Mouse (Mus musculus) forebrain, postnatal 0 days (tissue): ENCODE results near the gene Mrln. TPM values are rescaled to one million over a fixed set of nuclear protein-coding genes. Genes with fewer than 3 reads are reported as not detected.

Source experiments
- ATAC-seq: fragments of 200-750 bp; cut with Nextera tagmentation; 2 replicates; pipeline ENCODE4 v1.8.0; 2017; ENCODE audit warnings: mild to moderate bottlenecking, moderate library complexity
- DNase-seq: peaks from one replicate; pipeline ENCODE4 v3.0.0-alpha.2; 2015
- H3K27ac ChIP-seq: fragments of 300-500 bp; sonication (generic); 2 replicates; pipeline ENCODE4 v1.5.1; 2014; ENCODE audit warnings: low read depth, mild to moderate bottlenecking, antibody characterized with exemption, low read length, moderate library complexity, mixed read lengths
- H3K27me3 ChIP-seq: fragments of 300-500 bp; sonication (generic); 2 replicates; pipeline ENCODE4 v1.6.1; 2014; ENCODE audit warnings: mild to moderate bottlenecking, low read length, mixed read lengths; ENCODE audit not compliant: insufficient read depth
- H3K36me3 ChIP-seq: fragments of 300-500 bp; sonication (generic); 2 replicates; pipeline ENCODE4 v1.6.1; 2014; ENCODE audit warnings: mild to moderate bottlenecking, moderate library complexity; ENCODE audit not compliant: insufficient read depth
- H3K4me1 ChIP-seq: fragments of 300-500 bp; sonication (generic); 2 replicates; pipeline ENCODE4 v1.6.1; 2014; ENCODE audit warnings: antibody characterized with exemption; ENCODE audit not compliant: insufficient read depth
- H3K4me2 ChIP-seq: fragments of 300-500 bp; sonication (generic); 2 replicates; pipeline ENCODE4 v1.6.1; 2014; ENCODE audit warnings: low read depth, mild to moderate bottlenecking, moderate library complexity
- H3K4me3 ChIP-seq: fragments of 300-500 bp; sonication (generic); 2 replicates; pipeline ENCODE4 v1.5.1; 2014; ENCODE audit warnings: low read depth, low read length, mixed read lengths
- H3K9ac ChIP-seq: fragments of 300-500 bp; sonication (generic); 2 replicates; pipeline ENCODE4 v1.6.1; 2014; ENCODE audit warnings: mild to moderate bottlenecking
- H3K9me3 ChIP-seq: fragments of 300-500 bp; sonication (generic); 2 replicates; pipeline ENCODE4 v1.6.1; 2016; ENCODE audit warnings: low read length
- CTCF ChIP-seq: sonication (generic); IDR thresholded peaks from 2 replicates; pipeline ENCODE4 v1.5.1; 2016; ENCODE audit warnings: antibody characterized with exemption, control low read depth, low read depth
- WGBS: fragments of 180-500 bp; shearing (Covaris S2); extraction: QIAGEN DNeasy Blood & Tissue Kit; methylation state at CpG from one replicate; pipeline ENCODE4 v1.1.7; 2014; 5-methylcytosine and 5-hydroxymethylcytosine counted together
- polyA plus RNA-seq: library from polyadenylated mRNA; unstranded; fragments of >200 nt; fragmentation: Nextera tagmentation; extraction: Ambion mirVana; gene quantifications from 2 replicates; pipeline ENCODE4 v1.2.1, GENCODE M21; 2015
- total RNA-seq: library from RNA; depleted of rRNA; stranded (reverse); fragments of >200 nt; gene quantifications from 2 replicates; pipeline ENCODE4 v1.2.3, GENCODE M21; 2014

Mrln gene
- total and polyA plus RNA-seq, 2 experiments from 2014 or later, result 1.00 to 2.7 TPM

DNA sequence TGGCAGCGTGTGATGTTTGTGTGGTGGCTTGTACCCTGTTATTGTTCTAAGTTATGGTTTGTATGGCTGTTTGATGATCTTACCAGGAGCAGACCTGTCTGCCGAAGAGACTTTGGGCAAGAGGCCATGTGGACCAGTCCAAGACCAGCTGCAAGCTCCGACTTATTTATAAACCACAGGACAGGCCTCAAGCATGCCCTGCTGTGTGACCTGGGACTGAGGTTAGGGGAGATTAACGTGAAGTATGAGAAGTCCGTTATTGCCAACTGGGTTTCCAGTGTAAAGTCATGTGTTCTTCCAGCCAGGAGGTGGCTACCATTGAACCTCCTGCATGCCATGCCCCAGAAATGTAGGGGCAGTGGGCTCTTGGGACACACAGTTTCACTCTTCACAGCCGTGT is 25.9 kb downstream of the Mrln start:
- no peak overlapping the region for H3K9ac ChIP-seq
- H3K27me3 ChIP-seq, result no peaks in the 10 kb centered on the region
- no peak overlapping the region for H3K4me2 ChIP-seq
- no peaks in the 10 kb centered on the region for H3K36me3 ChIP-seq
- WGBS, result 84% methylated on average over 6 of the region's 6 CpGs
- H3K4me3 ChIP-seq, result no peak overlapping the region
- H3K4me1 ChIP-seq, result no peaks in the 10 kb centered on the region
- no peak for TF ChIP-seq CTCF
- DNase-seq, result no peak
- H3K27ac ChIP-seq, result no peak overlapping the region
- ATAC-seq, result no peak
- H3K9me3 ChIP-seq, result no peaks in the 10 kb centered on the region

DNA sequence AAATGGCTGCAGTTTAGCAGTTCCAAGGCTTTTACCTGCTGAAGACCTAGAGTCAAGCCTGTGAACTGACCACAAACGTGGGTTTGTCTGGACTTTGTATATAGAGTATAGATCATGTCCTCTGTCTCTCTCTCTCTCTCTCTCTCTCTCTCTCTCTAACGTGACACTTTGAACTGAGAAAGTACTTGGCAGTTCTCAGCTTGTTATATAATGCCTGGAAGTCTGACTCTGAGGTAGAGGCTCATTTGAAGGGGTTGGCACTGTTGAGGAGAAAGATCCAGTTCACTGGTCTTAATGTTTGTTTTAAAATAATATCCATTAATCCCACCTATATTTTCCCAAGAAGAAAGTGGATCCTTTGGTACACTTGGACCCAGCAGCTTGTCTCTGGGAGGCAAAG is 33.5 kb downstream of the Mrln start:
- WGBS, result 69% methylated on average over 2 of the region's 2 CpGs
- H3K9ac ChIP-seq, result no peak overlapping the region
- H3K27ac ChIP-seq, result no peak overlapping the region
- H3K4me1 ChIP-seq, result no peaks in the 10 kb centered on the region
- H3K4me3 ChIP-seq, result no peak overlapping the region
- DNase-seq (no peak), ATAC-seq (no peak)
- no peaks in the 10 kb centered on the region for H3K36me3 ChIP-seq
- H3K27me3 ChIP-seq, result no peaks in the 10 kb centered on the region
- TF ChIP-seq CTCF, result no peak
- no peak overlapping the region for H3K4me2 ChIP-seq
- H3K9me3 ChIP-seq, result no peaks in the 10 kb centered on the region

DNA sequence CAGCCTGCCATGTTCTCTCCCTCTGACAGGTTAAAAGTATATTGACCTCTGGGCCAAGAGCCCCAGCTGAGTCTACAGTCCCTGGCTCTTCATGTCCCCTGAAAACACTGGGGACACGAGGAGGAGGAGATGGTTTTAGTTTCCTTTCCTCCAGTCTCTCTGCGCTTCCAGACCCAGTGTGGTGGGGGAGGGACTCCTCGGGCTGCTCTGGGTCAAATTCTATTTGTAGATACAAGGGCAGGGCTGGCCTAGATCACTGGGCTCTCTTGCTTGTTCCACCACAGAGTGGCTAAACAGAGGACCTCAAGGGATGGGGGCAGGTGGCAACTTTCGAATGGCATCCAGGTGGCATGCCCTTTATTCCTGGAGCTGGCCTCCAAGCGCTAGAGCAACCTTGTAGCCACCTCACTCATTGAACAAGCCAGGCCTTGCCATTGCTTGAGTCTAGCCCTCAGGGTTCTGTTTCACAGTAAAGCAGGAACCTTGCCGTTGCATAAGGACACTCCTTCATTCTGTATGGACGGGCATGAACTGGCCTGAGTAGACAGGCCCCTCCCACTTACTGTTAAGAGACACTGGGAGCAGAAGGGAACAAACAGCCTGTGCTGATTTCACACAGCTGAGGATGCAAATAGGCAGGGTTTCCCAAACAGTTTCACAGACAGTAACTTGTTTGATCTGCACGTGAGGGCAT is 38.4 kb downstream of the Mrln start:
- 59% methylated on average over 8 of the region's 8 CpGs for WGBS
- no peaks in the 10 kb centered on the region for H3K4me1 ChIP-seq

DNA sequence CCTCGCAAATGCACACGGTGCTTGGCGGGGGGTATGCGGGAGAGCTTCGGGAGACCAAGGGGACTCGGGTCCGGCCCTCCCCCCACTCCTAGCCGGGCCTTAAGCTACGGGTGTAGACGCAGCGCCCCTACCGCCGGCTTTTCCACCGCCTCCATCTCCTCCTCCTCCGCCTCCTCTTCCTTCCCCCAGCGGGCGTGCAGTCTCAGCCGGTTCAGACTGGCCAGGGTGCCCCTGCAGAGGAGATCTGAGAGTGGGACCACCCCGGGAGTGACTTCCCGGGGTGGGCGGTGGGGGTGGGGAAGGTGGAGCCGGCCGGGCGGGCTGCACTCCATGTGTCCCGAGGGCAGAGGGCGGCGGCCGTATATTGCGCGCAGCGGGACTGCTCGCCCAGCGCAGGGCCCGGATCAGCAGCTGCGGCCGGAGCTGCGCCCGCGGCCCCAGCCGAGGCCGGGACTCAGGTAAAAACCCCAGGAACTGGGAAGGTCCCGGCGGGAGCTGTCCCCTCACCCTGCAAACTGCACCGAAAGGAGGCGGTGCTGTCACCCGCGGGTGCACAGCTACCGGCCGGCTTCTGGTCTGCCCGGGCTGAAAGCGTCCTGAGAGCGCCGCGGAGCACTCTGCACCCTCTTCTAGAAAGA is 40.6 kb downstream of the Mrln start, which contains the start of gene Slc16a9:
Gene Slc16a9 (plus strand): TSS at position 180 of the 638 bp plus-strand sequence.
- DNase-seq (peak; percentile 68), ATAC-seq (peak; percentile 97)
- peak; percentile 62 for TF ChIP-seq CTCF
- Histone ChIP-seq H3K9me3 (no peaks in the 10 kb centered on the region), H3K4me1 (no peaks in the 10 kb centered on the region), H3K27me3 (peaks cover 12% of the 10 kb centered on the region), H3K27ac (no peak within 1 kb of the TSS), H3K4me3 (peak within 1 kb of the TSS; percentile 63), H3K36me3 (no peaks in the 10 kb centered on the region), H3K4me2 (peak within 1 kb of the TSS; percentile 98), H3K9ac (peak within 1 kb of the TSS; percentile 74)
- WGBS, result 1% methylated on average over 50 of the region's 54 CpGs

More for the DNA sequence above, 38.4 kb downstream of the Mrln start:
- Histone ChIP-seq H3K27me3 (peaks cover 12% of the 10 kb centered on the region), H3K4me3 (no peak overlapping the region), H3K9ac (no peak overlapping the region), H3K27ac (no peak overlapping the region), H3K9me3 (no peaks in the 10 kb centered on the region), H3K36me3 (no peaks in the 10 kb centered on the region), H3K4me2 (no peak overlapping the region)
- ATAC-seq (no peak), DNase-seq (no peak)
- TF ChIP-seq CTCF, result no peak

DNA sequence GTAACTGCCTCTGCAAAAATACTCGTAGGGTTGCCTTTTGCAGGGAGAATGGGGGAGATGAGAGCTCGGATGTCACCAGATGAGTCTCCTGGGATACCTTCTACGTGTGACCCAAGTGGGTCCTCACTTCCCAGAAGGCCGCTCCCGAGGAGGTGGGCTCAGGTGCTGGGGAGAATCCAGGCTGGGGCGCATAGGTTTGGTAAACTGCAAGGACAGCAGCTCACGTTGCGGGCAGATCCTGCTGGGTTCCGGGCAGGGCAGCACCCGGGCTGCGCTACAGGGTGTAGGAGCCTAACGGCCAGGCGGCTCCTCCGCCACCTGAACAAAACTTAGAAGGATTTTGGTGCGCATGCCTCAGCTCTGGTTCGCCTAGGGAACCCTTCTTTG is 41.1 kb downstream of the Mrln start:
- Histone ChIP-seq H3K4me3 (peak overlapping the region; percentile 63), H3K4me2 (peak overlapping the region; percentile 98), H3K9ac (peak overlapping the region; percentile 74), H3K27ac (no peak overlapping the region), H3K36me3 (no peaks in the 10 kb centered on the region), H3K9me3 (no peaks in the 10 kb centered on the region), H3K27me3 (peaks cover 12% of the 10 kb centered on the region), H3K4me1 (no peaks in the 10 kb centered on the region)
- WGBS, result under 1% methylated on average over 16 of the region's 16 CpGs
- peak; percentile 15 for DNase-seq
- peak; percentile 14; the same call in 1 of the 2 replicates for ATAC-seq
- TF ChIP-seq CTCF, result no peak

DNA sequence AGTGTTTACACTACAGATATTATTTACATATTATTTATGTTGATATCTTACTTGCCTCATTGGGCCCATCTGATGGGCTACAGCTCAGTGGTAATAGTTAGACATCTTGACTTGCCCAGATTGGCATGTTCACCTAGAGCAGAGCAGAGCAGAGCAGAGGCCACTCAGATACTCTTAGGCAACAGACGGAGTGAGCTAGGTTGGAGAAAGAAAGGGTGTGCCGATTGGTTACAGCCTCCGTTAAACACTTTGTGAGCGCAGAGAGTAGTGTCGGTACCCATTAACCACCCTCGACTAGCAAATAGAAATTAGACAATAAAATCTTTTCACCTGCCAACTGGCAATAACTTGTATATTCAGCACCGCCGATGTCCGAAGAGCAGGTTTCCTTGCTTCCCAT is 41.6 kb downstream of the Mrln start:
- no peak for DNase-seq

DNA sequence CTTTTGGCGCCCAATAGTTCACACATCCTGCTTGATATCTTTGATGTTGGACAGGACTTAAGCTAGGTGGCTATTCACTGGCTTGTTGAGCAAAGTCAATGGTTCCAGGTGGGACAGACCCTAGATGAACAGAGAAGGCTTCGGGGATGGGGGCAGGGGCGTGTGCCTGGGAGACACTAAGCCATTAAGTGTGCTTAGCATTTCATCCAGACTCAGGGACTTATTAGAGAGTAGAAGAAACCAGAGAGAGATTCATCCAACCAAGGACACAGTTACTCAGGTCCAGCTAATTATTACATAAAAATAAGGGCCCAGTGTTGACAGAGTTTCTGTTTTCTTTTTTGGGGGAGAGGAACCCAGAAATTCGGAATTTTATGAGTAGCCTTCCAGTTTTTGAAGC is 45.9 kb downstream of the Mrln start:
- Histone ChIP-seq H3K27me3 (no peaks in the 10 kb centered on the region; the same call in 1 of the 2 replicates), H3K9ac (no peak overlapping the region), H3K36me3 (no peaks in the 10 kb centered on the region), H3K4me1 (no peaks in the 10 kb centered on the region), H3K9me3 (no peaks in the 10 kb centered on the region), H3K4me2 (no peak overlapping the region), H3K4me3 (no peak overlapping the region), H3K27ac (no peak overlapping the region)
- ATAC-seq, result no peak
- WGBS, result 85% methylated on average over 4 of the region's 4 CpGs
- no peak for TF ChIP-seq CTCF
- no peak for DNase-seq

More for the DNA sequence above, 41.6 kb downstream of the Mrln start:
- H3K27me3 ChIP-seq, result peaks cover 12% of the 10 kb centered on the region
- H3K4me2 ChIP-seq, result peak overlapping the region; percentile 98
- no peaks in the 10 kb centered on the region for H3K9me3 ChIP-seq
- H3K36me3 ChIP-seq, result no peaks in the 10 kb centered on the region
- H3K9ac ChIP-seq, result 0 out of 2 replicates have a peak overlapping the region, but pooled peaks have one; percentile 74
- 30% methylated on average over 9 of the region's 9 CpGs for WGBS
- no peaks in the 10 kb centered on the region for H3K4me1 ChIP-seq
- ATAC-seq, result no peak
- H3K27ac ChIP-seq, result no peak overlapping the region
- peak overlapping the region; percentile 63 for H3K4me3 ChIP-seq
- TF ChIP-seq CTCF, result no peak
